Mouse (Mus musculus) left cerebral cortex, postnatal 4 days (tissue): Measurements from ENCODE around the gene Retn. TPM values are rescaled to one million over a fixed set of nuclear protein-coding genes. Genes with fewer than 3 reads are reported as not detected.

ENCODE experiments used
- DNase-seq: peaks from one replicate; pipeline ENCODE4 v3.0.0-alpha.2; 2022
- intact Hi-C: fragments of 180-260 bp; cut with DNase I; formaldehyde crosslinking; loops from one replicate; pipeline ENCODE4 v1.15.1; 2025
- total RNA-seq, 2 experiments: library from RNA; stranded (reverse); gene quantifications; 2 replicates each; pipeline ENCODE4 v1.2.3; 2021

Gene Retn
- under 1 TPM; 0.76 to 0.91 TPM for total RNA-seq

DNA sequence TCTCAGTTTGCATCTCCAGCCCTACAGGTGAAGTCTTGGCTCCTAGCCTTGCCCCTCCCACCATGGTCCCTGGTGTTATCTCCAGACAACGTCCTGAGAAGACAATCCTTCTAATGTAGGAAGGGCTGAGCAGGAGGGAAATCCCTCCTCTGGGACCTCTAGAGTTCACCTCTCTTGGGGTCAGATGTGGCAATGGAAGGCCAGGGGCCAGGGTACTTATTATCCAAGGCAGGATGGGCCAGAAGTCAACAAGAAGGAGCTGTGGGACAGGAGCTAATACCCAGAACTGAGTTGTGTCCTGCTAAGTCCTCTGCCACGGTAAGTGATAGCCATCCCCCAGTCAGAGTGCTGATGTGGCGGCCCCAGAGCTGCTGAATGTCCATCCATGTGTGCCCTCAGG is at the start of gene Retn:
Gene Retn, plus strand, starts transcription at position 245 of the 400 bp plus-strand sequence.
- DNase-seq, result no peak
- intact Hi-C loops, result no loop called here

DNA sequence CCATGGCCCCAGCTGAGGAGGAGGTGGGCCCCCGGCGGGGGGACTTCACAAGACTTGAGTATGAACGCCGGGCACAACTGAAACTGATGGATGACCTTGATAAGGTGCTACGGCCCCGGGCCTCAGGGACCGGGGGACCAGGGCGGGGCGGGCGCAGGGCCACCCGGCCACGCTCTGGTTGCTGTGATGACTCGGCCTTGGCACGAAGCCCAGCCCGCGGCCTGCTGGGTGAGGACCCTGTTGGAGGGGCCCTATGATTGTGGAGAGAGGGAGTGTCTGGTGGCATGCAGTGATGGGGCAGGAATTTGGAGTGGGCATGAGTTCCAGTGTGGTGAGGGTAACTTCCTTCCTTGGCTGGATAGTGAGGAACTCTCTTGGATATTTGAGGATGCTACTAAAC is 49.0 kb upstream of the Retn start:
- intact Hi-C loops, result no loop called here
- no peak for DNase-seq

DNA sequence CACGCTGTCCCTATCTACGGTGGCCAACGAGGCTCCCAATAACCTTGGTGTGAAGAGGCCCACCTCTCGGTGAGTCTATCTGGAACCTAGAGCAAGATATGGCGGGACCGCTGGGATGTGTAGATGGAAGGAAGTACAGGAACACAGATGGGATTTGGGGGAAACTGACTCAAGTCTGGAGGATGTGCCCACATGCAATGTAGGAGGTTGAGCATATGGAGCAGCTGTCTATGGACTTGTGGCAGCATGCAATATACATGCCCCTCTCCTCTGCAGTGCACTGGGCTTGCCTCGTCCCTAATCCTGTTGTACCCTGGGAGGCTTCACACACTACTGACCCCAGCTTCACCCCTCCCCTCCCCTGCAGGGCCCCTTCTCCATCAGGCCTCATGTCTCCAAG is 47.7 kb upstream of the Retn start:
- no peak for DNase-seq
- intact Hi-C loops, result no loop called here

DNA sequence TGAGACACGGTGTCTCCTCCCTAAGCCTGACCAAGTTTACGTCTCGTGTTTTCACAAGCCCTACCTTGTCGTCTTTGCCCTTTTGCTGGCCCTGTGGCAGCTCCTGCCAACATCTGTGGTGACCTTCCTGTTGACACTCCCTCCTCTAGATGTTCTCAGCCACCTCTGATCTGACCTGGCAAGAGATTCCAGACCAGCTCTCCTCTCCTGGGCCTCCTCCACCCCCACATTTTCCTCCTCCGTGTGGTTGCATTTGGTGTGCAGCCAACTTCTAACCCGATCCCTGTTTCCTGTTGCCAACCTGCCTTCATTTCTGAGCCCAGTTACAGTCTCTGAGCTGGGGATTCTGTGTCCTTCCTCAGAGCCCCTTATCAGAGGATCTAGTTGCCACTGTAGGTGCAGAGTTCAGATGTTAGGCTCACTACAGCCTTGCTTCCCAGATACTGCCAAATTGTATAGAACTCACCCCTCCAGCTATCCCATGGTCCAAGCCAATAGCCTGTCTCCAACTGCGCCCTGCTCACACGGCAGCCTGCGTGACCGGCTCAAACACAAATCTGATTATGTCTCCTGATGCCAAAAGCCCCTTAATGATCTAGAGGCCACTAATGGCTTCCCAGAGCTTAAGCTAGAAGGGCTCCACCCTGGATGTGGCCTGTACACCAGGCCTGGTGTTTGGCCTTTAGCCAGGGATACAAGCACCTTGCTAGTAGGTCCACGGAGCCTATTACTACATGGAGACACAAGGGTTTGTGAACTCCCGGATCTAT is 46.3 kb upstream of the Retn start:
- no peak for DNase-seq
- intact Hi-C loops, result no loop called here

DNA sequence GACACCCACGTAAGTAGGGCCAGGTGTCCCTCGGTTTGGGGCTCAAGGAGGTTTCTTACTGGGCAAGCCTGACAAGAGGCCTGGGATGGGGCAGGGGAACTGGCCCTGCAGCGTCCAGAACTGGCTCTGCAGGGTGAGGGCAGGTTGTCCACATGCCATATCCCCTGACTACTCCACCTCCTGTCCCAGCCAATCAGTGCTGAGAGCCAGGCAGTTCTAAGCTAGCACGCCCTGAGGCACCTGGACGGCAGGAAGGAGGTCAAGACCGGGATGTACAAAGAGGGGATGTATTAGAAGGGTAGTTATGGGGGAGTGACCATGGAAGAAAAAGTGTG is 45.8 kb upstream of the Retn start:
- no peak for DNase-seq
- intact Hi-C loops, result no loop called here

DNA sequence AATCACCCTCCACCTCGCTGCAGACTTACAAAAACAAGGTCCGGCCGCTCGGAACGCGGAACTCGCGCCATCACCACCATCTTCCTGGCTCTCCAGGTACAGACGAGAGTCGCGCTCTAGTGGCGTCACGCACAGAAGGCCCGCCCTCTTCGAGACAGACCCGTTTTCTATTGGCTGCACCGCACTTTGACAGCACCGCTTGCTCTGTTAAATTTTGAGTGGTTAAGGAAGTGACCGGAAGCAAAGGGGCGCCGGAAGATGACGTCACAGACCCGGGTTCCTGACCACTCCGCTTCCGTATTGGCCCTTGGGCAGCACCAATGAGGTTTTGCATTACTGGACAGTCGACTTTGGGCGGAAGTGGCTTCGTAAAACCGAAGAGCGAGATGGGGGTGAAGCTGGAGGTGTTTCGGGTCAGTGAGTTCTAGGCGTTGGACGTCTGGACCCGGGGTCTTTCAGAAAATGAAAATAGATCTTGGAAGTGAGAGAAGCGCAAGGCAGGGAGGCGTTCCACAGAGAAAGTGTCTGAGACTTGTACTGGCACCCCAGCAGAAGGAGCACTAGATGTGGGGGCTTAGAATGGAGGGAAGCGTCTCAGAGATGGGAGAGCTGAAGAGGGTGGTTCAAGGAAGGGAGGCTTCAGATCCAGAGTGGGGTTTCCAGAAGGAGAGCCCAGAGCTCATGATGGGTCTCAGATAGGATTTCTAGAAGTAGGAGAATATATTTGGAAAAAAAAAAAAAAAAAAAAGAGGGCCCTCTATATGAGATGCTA is 34.2 kb upstream of the Retn start, which contains the start of the genes Xab2 and Pet100:
Gene Xab2, minus strand, starts transcription at position 118 of the 772 bp plus-strand sequence.
Gene Pet100, plus strand, starts transcription at position 350 of the 772 bp plus-strand sequence.
- DNase-seq, result peak; percentile 98
- intact Hi-C loops, result no loop called here

DNA sequence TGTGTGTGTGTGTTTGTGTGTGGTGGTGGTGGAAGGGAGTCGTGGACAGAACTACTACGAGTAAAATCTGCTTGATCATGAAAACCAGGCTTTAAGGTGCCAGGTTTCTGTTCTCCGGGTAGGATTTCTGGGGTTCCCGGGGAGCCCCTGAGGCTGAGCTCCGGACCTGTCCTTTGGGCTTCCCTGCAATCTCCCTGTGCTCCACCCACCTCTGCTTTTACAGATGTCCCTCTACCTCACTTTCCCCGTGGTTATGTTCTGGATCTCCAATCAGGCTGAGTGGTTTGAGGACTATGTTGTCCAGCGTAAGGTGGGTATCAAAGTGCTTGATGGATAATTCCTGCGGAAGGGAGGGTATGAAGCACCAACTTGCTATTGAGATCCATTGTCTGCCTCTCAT is 33.5 kb upstream of the Retn start:
- intact Hi-C loops, result no loop called here
- DNase-seq, result no peak

DNA sequence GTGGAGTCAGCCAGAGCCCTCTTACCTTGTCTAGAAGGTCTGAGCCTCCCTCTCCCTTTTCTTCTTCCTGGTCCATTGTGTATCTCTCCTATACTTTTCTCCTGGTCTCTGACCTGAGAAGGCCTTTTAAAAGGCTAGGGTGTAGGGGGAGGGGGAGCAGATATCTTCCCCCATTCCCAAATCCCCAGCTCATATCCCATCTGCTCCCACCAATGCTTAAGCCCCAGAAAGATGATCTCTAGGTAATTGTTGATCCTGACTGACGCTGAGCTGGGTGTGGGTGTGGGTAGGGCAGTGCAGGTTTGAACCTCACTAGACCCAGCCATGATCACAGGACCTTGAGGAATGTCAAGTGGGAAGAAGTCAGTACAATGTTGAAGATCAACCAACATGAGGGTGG is 30.1 kb upstream of the Retn start, which contains the start of gene Pcp2:
Gene Pcp2, minus strand, starts transcription at position 101 of the 400 bp plus-strand sequence.
- intact Hi-C loops, result loop anchor here (5.0 kb wide), 1 partner anchor 52 kb away; the partner anchor contains the start of gene Trappc5
- DNase-seq, result no peak

DNA sequence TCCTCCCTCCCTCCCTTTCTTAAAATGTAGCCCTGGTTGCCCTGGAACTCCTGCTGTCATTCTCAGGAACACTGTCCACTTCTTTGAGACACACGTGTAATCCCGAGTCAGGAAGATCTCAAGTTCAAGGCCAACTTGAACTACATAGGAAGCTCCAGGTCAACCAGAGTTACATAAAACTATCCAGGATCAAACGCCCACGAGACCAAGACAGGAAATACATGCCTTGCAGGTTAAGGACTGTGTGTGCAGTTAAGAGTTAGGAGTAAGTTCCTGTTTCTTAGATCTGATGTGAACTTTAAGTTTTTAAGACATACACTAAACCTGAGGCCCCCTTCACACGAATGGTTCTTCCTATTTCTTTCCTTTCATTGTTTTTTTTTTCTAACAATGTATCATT is 28.6 kb upstream of the Retn start:
- DNase-seq, result no peak
- intact Hi-C loops, result loop anchor here (5.0 kb wide), 1 partner anchor 50 kb away; the partner anchor contains the start of gene Trappc5

DNA sequence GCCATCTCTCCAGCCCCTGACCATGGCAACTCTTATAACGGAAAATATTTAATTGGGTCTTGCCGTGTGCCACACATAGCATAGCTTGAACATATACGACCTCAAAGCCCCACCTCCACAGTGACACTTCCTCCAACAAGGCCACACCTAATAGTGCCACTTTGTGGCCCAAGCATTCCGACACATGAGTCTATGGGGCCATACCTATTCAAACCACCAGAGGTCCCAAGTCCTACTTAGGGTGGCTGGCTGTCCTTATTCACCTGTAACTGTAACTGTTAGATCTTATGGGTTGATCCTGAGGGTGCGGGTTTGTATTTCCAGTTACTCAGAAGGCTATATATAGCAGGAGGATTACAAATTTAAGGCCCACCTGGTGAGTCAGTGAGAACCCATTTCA is 27.6 kb upstream of the Retn start:
- DNase-seq, result no peak

DNA sequence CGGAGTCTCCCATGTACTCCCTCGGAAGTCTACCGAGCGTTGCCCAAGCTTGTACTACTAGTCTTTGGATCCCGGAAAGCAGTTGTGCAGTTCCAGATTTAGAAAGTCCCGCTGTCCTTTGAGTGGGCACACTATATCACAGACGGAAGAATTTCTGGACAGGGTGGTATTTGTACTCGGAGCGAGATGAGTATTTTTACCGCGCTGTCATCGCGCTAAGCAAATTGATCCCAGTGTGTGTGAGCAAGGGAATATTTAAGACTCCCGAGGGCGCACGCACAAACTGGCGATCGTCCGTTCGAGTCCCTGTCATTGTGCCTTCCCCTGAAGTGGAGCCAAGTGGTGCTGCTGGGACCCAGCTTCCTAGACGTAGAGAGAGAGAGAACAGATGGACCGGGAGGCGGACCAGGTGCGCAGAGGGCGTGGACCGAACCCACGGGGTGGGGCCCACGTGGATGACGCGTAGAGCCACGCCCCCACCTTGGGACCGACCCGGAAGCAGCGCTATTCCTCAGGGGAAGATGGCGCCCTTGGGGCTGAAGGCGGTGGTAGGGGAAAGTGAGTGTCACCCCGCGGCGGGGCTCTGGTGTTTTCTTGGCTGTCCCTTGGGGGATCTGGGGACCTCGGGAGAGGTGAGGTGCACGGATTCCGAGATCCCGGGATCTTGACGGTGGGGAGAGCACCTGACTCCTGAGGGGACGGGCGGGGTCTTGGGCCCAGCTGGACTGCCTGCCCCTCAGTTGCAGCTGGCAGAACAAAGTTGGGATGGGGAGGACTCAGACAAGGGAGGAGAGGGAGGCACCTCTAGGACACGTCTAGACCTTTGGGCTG is 24.7 kb upstream of the Retn start, which contains the start of gene Stxbp2:
Gene Stxbp2, plus strand, starts transcription at position 309 of the 831 bp plus-strand sequence.
- intact Hi-C loops, result no loop called here

More for the DNA sequence above, 27.6 kb upstream of the Retn start:
- intact Hi-C loops, result loop anchor here (5.0 kb wide), 1 partner anchor 49 kb away; the partner anchor contains the start of gene Trappc5

DNA sequence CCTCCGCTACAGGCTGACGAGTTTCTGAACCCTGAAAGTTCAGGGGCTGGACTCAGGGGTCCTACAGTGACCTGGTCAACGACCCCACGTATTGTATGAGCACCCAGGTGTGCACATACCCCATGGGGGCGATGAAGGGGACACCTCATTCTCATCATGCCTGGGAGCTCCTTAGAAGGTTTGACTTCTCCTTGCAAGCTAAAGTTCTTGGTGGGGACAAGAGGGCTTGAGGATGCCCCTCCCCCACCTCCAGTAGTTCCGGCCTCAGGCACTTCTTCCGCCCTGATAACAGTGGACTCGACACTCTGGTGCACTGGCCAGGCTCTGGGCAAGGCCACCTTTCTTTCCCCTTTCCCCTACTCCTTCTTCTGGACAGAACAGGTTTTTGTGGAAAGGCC is 24.1 kb upstream of the Retn start:
- intact Hi-C loops, result no loop called here

More for the DNA sequence above, 24.7 kb upstream of the Retn start, which contains the start of gene Stxbp2:
- peak; percentile 30 for DNase-seq

DNA sequence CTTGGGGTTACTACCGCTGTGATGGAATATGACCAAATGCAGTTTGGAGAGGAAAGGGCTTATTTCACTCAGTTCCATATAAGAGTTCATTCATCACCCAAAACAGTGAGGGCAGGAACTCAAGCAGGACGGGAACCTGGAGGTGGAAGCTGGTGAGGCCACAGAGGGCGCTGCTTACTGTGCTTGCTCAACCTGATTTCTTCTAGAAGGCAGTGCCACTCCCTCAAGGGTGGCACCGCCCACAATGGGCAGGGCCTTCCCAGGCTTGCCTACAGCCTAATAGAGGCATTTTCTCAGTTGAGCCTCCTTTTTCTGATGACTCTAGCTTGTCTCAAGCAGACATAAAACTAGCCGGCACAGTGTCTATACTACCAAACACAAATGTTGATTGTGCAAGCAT is 9.8 kb upstream of the Retn start:
- peak; percentile 20 for DNase-seq
- intact Hi-C loops, result no loop called here

More for the DNA sequence above, 24.1 kb upstream of the Retn start:
- no peak for DNase-seq

DNA sequence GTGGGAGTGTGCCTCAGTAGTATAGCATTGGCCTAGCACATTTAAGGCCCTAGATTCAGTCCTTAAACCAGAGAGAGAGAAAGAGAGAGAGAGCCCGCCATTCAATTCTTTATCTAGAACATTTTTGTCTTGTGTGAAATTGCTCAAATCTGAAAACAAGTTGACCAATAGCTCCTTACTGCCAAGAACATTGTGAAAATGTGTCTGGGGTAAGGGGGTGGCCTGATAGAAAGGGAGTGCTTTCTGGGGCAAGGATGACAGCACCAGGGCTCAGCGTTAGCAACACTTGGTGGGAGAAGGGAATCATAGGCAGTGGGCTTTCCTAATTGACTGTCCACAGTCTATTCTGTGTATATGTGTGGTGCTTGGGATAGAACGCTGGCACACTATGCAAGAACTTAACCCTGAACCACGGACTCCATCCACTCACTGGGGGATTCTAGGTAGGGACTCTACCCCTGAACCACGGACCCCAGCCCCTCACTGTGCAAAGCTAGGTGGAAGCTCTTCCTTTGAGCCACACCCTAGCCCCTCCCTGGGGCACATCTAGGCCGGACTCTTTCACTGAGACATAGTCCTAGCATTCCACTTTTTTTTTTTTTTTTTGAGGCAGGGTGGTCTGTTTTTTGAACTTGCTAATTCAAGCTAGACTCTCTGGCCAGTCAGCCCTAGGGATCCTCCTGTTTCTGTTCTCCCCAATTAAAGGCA is 8.6 kb upstream of the Retn start:
- no peak for DNase-seq
- intact Hi-C loops, result no loop called here

DNA sequence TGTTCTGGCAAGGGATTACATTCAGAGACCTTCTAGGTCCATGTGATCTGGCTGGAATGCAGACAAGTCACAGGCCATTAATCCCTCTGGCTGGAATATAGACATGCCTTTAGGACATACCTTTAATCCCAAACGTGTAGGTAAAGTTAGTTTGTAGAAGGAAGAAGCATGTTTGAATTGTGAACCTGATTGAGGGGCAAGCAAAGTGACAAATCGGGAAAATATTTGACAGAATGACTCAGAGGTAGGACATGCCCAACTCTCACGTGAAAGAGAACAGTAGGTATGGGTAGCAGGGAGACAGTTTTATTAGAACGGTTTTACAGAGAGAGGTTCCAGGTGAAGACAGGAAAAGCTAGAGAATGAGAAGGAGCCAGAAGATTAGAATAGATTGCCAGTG is 8.0 kb upstream of the Retn start:
- intact Hi-C loops, result no loop called here
- no peak for DNase-seq

DNA sequence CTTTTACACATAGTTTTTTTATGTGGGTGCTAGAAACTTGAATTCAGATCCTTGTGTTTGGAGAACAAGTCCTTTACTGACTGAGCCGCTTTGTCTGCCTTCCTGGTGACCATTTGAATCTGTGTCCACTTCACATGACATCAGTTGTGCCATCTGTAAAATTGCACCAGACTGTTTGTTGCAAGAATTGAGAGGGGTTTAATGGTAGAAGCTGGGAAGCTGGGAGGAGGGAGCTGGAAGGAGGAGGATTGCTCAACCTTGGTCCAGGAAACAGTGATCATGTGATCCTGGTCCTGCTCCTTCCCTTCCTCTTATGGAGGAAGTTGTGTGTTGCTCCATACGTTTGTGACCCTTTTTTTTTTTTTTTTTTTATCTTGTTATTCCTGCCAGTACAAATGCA is 7.3 kb upstream of the Retn start:
- intact Hi-C loops, result no loop called here
- DNase-seq, result no peak

DNA sequence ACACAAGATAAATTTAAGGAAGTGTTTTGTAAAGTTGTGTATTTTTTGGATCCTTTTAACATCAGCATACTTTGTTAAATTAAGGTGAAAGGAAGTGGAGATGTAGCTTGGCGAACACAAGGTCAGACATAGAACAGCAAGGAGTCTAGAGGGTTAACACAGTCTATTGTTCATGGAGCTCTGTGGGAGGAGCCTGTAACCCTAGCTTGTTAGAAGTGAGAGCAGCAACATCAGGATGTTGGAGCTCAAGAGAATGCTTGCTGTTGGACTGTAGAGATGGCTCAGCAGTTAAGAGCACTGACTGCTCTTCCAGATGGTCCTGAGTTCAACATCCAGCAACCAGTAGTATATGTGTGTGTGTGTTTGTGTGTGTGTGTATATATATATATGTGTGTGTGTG is 6.6 kb upstream of the Retn start:
- intact Hi-C loops, result no loop called here
- no peak for DNase-seq

DNA sequence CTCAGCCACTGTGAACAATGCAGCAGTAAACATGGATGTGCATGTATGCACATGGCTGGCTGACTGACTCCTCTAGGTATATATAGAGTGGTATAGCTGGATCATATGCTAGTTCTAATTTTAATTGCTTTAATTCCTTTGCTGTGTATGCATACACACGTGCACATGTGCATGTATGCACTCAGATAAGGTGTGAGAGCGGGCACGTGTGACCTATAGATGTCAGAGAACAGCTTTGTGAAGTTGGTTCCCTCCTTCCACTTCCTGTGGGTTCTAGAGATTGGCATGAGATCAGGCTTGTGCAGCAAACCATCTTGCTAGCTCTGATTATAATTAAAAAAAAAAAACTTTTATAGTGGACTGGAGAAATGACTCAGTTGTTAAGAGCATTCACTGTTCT is 2.7 kb upstream of the Retn start:
- no peak for DNase-seq
- intact Hi-C loops, result no loop called here

DNA sequence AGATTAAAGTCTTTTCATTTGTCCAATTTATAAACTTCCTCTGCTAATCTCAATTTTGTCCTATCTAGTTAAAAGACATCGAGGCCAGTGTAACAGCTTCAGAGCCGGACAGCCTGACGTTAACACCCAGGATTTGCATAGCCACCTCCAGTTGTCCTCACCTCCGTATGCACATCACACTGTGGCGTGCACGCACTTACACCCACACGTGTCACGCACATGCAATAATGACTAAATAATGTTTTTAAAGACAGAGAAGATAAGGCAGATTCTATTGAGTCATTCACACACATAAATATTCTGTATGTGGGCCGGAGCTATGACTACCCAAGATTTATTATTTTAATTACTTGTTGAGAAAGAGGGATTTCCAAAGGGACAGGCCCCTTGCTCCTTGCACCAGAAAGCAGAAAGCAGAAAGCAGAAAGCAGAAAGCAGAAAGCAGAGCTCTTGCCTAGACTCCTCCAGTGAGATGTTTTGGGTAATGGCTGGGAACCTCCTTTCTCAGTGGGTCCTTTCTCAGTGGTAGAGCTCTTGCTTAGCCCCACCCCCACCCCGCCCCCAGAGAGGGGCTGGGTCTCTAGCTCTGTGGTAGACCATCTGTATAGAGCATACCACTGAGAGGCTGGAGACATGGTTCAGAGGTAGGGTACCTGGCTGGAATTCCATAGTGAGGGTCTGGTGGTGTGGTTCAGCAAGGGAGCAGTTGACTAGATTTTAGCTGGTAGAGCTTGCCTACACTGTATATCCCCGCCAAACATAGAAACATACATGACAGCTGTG is 653 bp upstream of the Retn start:
- no peak for DNase-seq
- intact Hi-C loops, result no loop called here
